Mouse (Mus musculus) adrenal gland, adult 18-20 months (tissue): ENCODE data around the gene Tigd4. TPM values are rescaled to one million over a fixed set of nuclear protein-coding genes. Genes with fewer than 3 reads are reported as not detected.
"Not testable (repeated sequence)": the region's sequence is repeated elsewhere in the genome, so short reads cannot be mapped to it uniquely, and the experiment has no call there.

ENCODE experiments used
- DNase-seq, 2 experiments: peaks; one replicate each; pipeline ENCODE4 v3.0.0; 2021 to 2022; ENCODE audit warnings: low spot score in 2 of 2
- long read RNA-seq, 2 experiments: library from polyadenylated mRNA; stranded (forward); transcript quantifications; one replicate each; pipeline ENCODE4 v2.0.0; 2021
- total RNA-seq, 2 experiments: library from RNA; stranded (reverse); gene quantifications; 1 replicate in 1 of 2; 2 replicates in 1 of 2; pipeline ENCODE4 v1.2.3; 2021

Tigd4 gene
- not detected for total RNA-seq
- long read RNA-seq, experiment 1: 0 reads
- long read RNA-seq, experiment 2: 0 reads

DNA sequence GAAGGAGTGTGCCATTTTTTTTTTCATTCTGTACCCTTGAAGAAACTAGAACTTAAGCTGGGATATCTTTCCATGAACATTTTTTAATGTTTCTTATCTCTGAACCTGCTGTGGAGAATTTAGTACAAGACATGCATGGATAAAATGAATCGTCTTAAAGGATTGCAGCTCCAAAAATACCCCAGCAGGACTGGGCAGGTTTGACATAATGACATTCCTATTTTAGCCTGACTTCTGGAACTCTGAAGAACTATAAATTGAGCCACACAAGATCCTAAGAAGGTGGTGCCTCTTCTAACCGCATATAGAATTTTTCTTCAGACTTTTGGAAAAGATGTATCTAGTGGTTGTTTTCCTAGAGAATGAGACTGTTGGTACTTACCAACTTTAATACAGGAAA is at the start of gene Tigd4:
Tigd4 (plus strand) TSS at position 301 of the 400 bp plus-strand sequence.
- DNase-seq: no peak

DNA sequence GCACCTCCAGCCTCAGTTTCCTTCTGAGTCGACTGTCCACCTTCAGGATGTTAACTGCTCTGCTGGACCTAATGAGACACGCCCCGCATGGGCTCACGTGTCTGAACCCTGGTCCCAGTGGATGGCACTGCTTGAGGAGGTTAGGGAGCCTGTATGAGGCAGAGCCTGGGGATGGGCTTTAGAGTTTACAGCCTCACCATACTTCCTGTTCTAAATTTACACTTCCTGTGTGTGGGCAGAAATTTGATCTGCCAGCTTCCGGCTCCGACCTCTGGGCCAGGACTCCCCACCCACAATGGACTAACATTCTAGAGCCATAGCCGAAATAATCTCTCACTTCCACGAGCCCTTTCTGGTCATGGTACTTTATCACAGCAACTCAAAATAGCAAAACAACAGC is 46.2 kb upstream of the Tigd4 start:
- no peak for DNase-seq

DNA sequence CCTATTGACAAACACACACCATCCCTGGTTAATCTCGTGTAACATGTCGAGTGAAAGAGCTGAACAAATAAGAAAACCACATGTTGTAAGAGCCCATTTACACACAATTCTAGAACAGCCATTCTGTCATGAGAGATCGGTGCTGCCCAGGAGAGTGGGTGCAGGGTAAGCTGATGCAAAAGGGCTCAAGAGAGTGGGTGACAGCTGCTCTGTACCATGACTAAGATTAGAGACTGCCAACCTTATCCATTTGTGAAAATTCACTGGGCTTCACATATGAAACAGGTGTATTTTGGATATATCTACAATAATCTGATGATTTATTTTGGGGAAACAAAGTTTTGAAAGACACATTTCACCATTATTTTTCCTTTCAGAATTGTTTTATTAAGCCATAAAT is 37.6 kb upstream of the Tigd4 start:
- no peak for DNase-seq

DNA sequence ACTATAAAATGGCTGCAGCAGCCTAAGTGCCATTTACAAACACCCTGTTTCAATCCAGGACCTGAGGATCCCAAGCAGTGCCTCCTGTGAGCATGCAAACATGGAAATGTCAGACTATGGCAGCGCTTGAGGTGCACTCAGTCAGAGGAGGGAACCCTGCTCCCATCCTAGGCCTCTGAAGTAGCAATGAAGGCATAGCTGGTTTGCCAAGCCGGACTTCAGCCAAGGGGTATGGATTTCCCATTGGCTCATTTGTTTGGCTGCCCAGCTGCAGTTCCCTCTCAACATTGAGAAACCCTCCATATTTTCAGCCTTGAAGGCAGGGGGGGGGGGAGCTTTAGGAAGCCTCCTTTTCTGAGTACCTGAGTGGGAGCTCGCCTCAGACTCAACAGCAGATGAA is 35.1 kb upstream of the Tigd4 start:
- no peak for DNase-seq

DNA sequence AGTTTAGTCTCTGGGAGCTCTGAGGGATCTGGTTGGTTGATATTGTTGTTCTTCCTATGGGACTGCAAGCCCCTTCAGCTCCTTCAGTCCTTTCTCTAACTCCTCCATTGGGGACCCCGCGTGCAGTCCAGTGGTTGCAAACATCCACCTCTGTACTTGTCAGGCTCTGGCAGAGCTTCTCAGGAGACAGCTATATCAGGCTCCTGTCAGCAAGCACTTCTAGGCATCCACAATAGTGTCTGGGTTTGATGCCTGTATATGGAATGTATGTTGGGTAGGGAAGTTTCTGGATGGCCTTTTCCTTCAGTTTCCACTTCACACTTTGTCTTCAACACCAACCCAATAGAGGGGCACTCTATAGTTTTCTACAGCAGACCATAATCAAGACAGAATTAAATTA is 30.5 kb upstream of the Tigd4 start:
- not testable (repeated sequence) for DNase-seq

DNA sequence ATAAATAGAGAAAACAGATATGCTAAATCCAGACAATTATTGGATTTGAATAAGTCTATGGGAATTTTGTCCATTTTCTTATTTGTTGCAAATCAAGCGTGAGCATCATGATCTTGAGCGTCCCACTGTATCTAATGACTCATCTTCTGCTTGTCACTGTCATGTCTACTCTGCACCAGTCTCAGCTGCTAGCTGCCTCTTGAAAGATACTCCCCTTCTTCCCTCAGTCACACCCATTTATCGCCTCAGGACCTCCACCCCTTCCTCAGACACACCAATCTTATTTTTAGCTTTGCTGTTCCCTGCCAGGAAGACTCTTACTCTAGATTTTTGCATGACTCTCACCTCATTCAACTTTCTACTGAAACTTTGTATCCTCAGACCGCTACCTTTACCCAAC is 30.0 kb upstream of the Tigd4 start:
- no peak for DNase-seq

DNA sequence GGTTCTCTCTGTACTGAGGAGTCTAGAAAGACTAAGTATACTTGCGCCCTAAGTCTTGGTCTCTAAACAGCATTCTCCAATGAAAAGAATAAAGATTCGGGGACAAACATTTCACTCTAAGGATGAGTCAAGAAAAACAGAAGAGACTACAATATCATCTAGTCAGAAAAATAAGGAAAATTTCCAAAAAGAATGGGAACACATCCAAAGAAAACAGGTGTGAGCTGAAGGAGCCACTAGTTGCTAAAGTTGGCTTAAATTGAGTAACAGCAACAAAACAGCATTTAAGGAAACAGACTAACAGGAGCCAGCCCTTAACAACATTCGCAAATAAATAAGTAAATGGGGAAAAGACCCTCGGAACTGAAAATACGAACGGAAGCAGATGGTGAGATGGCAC is 24.8 kb upstream of the Tigd4 start:
- DNase-seq: no peak

DNA sequence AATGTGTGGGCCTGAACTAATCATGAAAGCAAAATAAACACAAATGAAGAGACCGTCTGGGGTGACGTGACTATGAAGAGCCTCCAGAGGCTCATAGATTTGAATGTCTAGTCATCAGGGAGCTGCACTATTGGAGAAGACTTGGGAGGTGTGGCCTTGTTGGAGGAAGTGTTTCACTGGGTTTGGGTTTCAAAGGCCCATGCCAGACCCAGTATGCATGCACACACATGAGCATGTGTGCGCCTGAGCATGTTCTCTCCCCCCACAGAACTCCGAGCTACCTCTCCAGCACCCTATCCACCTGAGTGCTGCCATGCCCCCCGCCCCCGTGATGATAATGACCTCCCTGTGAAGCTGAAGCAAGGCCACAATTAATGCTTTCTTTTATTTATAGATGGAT is 23.8 kb upstream of the Tigd4 start:
- no peak for DNase-seq

DNA sequence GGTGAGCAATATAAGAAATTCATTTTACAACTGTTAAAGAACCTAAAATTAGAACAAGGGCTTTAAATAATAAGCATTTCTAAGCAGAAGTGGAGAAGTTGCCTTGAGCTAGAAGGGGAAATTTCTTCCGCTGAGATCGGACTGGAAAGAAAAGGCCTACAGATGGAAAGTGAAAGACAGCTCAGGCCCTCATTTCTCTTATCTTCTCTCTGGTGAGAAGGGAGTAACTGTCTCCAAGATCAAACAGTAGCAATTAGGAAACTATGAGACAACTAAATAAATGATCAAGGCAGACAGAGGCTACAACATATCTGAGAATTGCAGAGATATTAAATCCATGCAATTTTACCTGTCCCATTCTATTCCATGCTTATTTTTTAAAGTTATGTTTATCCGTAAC is 22.9 kb upstream of the Tigd4 start:
- no peak for DNase-seq

DNA sequence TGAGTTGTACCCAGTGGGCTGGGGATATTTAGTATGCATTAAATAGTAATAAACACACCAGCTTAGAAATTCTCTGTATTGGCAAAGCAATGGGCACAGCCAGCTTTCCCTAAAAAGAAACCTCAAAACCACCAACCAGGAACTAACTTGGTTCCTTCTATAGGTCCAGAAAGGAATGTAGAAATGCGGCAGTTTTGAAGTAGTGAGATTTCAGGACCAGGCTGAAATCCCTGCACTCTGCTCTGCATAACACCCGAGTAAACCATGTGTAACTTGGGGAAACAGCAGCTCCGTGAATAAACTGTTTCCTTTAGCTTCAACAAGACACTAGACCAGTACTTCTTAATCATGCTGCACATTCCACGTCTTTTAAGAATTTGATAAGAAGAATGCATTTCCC is 12.7 kb upstream of the Tigd4 start:
- no peak for DNase-seq

DNA sequence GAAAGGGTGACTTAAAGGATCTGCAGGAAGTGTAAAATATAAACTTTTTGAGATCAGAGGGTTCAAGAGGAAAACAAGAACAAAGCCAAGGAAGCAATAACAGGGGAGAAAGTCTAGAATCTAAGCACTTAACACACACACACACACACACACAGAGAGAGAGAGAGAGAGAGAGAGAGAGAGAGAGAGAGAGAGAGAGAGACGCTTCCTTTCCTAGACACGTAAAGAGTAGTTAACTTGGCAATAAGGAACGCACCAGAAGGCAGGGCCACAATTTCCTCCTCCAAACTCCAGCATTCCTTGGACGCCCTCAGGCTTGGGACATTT is 11.7 kb upstream of the Tigd4 start:
- no peak for DNase-seq

DNA sequence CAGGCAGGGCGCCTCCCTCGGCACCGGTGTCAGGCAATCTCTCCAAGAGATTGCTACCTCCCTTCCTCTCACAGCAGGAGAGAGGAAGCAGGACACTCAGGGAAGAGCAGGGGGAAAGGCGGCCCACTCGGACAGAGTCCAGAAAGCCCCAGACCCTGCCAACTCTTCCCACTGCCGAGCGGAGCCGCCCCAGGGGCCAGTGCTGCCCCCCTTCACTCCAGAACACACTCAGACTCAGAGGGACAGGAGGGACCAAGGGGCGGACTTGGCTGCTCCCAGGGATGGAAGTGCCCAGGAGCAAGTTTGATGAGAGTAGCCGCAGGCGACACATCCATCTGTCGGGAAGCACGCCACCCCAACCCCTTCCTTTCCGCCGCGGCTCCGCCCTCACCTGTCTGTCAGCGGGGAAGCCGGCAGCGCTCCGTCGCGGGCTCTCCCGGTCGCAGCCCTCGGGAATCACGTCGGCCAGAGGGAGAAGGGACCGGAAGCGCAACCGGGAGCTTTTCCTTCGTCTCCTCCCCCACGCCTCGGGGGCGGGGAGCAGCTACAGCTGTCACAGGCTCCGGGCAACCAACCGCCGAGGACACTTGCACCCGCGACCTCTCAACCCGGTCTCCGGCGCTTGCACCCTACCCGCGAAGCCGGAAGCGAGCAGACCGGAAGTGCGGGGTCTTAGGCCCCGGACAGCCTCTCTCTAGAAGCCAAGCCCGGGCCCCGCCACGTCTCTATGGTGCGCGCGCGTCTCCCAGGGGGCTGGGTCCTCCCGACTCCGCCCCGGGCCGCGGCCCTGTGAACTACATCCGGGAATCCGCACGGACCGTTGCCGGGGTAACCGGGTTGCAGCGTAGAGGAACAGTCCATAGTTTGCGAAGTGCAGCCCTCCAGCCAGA is 11.1 kb upstream of the Tigd4 start, which contains the start of gene Arfip1:
Arfip1 (minus strand) TSS at position 603 of the 890 bp plus-strand sequence.
- DNase-seq: peak; percentile 97

DNA sequence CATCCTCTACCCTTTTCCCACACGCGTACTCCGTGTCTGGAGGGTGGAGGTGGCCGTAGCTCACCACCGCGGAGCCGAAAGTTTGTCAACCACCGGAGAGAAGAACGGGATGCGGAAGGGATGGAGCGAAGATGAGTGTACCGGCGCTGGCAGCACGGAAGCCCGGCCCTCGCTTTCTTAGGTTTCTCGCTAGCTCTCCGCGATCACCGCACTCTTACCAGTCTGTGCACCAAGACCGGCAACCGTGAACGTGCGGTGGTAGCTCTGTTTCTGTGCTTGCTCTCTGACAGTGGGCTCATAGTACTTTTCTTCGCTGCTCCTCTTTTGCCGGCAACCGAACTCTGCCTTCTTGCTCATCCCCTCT is 10.5 kb upstream of the Tigd4 start:
- DNase-seq: no peak

DNA sequence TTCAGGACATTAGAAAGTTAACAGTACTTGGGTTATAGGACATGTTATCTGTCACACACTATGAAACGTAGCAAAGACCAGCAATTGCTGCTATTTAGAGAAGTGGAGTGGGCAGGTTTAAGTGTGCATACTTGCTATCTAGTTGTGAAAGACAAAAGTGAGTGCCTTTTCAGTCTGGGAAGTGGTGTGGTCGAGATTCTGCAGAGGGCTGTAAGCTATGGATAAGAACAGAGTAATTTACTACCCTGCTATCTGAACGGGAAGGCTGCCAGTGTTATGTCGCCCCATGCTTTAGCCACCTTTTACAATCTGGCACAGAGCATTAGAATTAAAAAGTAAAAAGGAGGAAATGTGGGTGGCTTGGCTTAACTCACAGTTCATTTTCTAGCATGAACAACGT is 6.6 kb upstream of the Tigd4 start:
- no peak for DNase-seq

DNA sequence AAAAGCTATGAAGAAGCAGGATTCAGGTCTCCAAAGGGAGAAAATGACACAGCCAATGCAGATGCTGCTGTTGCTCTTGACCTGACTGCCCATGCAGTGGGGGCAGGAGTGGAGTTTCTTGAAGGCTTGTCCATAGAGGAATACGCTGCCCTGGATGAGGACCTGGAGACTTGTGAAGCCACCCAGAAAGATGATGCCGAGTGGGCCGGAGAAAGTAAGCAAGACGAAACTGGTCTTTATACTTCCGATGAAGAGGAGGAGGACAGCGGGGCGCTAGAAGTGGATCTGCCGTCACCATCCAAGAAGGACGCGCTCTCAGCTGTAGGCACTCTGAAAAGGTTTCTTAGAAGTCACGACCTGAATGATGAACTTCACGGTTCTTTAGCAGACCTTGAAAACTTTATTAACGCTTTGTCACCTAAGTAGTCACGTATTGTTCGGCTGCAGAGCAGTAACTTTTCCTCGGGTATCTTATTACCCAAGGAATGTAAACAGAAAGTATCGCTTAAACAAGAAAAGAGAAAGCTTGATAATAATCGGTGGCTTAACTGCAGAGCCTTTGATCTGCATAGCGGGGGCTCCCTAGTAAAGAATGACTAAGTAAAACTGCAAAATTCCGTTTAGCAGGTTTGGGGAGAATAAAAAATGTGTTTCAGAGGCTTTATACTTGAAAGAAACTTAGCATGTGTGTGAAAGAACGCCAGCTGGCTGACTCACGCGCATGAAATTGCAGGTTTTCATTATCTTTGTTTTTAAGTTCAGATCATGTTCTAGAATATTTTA is 1.7 kb downstream of the Tigd4 start:
- no peak for DNase-seq

DNA sequence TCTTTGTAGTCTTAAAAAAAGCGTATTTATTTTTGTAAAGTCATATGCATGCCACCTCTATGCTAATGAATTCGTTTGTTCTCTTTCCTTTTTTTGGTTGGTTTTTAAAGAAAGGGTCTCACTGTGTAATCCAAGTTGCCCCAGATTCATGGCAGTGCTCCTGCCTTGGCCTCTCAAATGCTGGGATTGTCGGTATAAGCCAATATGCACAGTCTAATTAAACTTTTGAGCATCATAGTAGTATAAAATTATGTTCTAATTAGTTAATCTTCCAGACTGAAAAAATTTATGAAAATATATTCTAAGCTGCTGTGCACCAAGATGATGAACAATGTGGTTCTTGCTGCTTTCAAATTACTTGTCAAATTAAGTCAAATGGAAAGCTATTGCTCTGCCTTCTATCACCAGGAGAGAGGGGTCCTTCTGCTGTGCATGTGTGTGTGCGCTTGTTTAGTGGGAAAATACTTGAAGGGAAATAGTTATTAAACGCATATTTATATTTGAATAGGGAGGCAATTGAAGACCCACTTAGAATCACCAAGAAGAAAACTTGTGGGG is 2.4 kb downstream of the Tigd4 start:
- no peak for DNase-seq

DNA sequence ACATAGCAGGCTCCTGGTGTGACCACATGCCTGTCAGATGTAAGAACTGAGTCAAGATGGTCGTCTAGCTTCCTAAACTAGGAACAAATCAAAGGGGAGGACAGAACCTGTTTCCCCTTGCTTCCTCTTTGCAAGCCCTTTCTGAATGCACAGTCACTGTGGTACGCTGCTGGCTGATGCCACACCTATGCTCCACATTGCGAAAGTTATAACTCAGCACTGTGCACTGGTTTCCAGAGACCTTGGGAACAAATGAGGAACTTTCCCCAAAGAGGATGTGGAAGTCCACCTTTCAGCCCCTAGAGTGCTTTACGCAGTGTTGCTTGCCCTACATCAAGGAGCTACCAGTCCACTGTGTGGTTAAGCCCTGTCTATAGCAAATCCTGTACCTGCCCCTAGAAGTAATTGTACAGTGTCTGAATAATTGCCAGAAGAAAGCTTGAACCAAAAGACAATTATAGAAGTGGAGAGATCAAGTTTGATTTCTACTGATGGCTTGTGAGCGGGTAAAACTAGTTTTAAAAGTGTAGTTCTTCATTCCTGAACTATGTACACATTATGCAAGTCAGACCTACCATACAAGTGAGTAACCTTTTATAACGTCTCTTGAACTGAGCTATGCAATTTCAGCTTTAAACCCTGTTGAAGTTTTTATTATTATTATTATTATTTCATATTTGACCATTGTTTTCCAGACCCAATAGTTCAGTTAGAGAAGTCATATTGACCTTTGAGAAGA is 4.8 kb downstream of the Tigd4 start:
- no peak for DNase-seq

DNA sequence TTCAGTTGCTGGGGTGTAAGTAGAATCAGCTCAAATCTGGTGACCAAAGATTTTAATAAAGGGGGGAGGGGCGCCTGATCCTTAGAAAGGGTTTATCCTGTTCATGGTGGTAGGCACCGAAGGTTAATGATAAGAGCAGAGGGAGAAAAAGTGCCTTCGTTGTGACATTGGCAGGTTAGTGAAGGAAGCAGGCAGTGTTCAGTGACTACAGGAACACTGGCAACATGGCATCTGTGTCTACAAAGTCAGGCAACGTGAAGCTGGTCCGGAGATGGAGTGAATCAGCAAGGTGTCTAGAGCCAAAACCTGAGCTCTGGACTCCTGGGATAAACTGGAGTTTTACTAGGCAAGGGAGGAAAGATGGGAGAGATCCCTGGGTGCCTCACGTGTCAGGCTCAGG is 5.4 kb downstream of the Tigd4 start:
- no peak for DNase-seq

DNA sequence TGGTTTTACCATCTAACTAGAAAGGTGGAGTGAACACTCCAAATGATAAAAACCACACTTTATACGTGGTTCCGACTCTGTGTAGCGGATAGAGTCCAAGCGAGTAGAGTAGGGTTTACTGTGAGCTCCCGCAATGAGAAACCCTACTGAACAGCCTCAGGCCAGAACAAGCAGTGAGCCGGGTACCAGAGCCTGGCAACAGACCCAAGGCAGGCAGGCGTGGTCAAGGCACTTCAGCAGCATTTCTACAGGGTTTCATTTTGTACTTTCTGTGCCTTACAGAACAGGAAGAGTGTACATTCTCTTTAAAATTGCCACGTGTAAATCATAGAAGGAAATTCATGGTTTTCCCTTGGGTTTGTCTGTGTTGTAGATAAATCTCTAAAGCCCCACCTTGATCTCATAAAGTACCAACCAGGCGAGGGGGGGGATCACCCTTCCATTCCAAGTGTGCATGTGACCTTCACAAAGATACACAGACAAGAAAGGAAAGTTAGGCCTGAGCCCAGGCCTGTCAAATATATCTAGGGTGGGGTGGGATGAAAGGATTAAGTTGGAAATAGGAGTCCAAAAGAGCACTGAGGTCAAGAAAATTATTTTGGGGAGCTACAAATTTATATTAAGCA is 8.6 kb downstream of the Tigd4 start:
- DNase-seq: no peak

DNA sequence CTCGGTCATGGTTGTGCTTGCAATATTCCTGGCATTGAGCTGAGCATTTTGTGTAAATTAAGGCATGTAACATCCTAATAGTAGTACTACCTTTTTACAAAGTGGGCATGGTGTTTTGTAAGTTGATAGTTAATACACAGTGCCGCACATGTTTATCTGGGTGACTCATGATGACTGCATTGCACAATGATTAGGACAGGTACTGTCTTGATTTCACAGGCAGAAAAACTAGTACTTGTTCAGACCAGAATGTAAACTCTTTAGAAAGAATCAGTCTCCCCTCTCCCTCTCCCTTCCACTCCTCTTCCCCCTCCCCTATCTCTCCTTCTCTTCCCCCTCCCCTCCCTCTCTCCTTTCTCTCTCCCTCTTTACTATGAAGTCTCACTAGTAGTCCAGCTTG is 9.4 kb downstream of the Tigd4 start:
- DNase-seq: no peak

DNA sequence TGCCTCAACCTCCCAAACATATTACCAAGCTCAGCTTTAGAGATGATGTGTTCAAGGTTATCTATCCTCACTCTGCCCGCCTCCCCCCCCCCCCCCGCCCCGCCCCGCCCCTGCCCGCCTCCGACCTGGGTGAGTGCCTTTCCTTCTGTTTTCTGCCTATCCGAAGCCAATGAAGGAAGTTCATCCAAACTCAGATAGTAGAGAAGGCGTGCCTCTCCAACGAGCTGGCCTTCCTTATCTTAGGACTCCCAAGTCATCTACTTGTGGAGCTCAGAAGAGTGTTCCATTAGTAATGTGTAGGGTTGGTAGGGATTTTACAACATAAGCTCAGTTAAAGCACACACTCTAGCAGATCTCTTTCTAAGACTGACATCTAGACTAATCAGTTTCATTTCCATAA is 9.8 kb downstream of the Tigd4 start:
- DNase-seq: no peak
